Mouse (Mus musculus): ENCODE results near the gene Rapgef3. TPM values are rescaled to one million over a fixed set of nuclear protein-coding genes. Genes with fewer than 3 reads are reported as not detected.

Gene Rapgef3
- total RNA-seq, 2 experiments from 2014 or later: 6.2 to 9.7 TPM

DNA sequence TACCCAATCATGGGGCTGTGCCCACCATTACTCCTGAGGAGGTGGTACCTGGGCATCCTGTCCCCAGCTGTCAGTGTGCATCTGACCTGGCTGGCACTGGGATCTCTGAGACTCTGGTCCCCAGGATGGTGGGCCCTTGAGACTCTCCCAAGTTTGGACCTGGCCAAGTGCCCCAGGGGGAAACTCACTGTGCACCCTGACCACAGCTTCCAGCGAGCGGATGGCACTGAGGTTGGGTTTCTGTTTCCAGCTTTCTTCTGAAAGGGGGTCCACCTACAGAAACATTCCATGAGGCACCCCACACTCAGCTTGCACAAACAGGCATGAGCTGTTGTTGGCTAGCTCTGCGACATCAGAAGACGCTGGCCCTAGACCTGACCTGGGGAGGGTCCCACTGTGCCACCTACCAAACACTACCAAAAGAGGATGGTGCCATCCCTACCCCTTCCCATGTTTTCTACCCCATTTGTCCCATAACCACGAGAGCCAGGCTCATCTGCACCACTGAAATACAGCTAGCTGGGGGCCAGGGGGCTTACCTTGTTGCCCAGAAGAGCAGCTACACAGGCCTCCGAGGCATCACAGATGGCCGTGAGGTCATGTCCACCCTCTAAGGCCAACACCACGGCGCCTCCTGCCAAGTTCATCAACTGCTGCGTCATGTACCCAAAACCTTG is 27.9 kb upstream of the Rapgef3 start:
- no peak for DNase-seq
- intact Hi-C loops (cut with DNase I; ENCODE audit: low total_unique reads): no loop called here

DNA sequence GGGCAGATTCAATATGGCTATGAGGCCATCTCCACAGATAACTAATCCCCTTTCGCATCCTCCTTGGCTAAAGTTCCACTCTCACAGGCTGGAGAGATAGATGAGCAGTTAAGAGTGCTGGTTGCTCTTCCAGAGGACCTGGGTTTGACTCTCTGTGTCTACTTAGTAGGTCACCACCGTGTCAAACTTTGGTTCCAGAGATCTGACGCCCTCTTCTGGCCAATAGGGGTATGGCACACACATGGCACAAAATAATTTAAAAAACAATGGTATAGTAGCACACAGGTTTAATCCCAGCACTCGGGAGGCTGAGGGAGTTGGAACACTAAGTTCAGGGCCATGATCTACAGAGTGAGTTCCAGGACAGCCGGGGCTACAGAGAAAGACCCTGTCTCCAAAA is 26.5 kb upstream of the Rapgef3 start:
- intact Hi-C loops (cut with DNase I; ENCODE audit: low total_unique reads): no loop called here
- DNase-seq: no peak

DNA sequence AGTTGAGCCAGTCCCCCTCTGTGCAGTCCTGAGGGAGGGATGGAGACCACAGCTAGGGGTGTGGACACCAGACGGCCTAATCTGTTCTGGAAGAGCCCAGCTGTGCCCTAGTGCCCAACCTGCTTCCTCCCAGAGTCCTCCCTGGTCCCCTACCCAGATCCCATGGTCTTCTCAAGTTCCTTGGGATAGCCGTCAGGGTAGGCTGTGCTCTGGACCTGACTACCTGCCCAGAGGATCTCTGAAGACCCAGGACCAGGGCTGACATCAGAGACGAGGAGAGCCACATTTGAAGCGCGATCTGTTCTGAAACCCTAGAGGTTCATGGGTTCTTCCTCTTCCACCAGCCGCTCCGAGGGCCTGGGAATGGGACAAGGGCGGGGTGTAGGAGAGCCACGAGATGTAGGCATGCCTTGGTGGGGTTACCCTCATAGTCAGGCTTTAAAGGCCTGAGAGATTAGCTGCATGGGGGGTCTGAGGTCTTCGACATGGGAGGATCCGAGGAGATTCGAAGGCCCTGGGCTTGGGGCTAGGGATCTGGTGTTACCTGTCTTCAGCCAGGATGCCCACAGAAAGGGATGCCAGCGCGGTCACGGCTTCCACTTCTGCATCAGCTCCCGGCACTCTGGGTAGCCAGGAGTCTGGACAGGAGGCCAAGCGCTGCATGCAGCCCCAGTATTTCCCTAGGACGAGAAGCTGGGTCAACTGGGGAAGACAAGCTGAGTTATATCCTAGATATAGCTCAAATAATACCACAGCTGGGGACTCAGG is 25.8 kb upstream of the Rapgef3 start:
- intact Hi-C loops (cut with DNase I; ENCODE audit: low total_unique reads): no loop called here
- no peak for DNase-seq

DNA sequence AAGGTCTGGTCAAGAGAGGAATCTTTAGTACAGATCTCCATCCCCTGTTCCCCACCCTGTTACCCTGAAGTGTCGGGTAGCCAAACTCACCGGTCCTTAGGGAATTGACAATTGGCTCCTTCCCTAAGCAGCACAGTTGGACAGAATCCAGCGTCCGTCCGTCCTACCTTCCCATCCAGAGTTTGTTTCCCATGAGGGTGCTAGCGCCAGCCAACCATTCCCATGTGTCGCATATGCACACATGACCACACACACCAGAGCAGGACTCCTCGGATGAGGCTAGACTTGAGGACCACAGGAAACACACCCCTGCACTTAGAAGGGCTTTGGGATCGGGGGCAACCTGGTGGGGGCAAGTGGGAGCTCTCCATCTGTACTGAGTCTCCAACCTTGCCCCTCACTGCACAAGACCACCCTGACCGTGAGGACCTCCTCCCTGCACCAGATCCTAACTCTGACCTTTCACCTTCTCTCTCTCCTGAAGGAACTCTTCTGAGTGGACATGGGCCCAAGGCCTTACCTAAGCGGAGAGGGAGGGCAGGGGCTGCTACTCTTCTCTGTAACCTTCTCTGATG is 23.4 kb upstream of the Rapgef3 start:
- intact Hi-C loops (cut with DNase I; ENCODE audit: low total_unique reads): no loop called here
- no peak for DNase-seq

DNA sequence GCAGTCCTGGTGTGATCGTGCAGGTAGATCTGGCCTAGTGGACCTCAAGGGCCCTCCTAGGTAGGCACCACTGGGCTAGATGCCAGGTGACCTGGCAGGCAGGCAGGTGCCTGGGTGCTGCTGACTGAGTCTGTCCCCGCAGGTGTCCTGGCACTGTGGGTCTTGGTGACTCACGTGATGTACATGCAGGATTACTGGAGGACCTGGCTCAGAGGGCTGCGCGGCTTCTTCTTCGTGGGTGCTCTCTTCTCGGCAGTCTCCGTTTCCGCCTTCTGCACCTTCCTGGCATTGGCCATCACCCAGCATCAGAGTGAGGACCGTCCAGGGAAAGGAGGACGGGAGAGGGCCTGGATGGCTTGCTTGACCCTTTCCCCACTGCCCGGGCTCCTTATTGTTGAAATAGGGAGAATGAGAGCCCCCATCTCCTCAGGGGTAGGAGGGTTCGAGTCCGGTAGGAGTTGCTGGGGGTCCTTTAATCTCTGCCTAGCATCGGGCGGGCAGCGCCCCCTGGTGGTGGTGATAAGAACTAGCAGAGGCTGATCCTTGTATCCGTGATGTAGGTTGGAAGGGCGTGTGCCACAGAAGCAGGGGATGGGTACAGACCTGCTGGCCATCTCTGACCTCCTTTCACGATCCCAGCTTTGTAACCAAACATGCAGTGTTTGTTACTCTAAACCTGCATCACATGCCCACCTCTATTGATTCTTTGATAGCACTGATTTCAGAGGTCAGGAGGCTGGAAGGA is 22.2 kb upstream of the Rapgef3 start:
- intact Hi-C loops (cut with DNase I; ENCODE audit: low total_unique reads): no loop called here
- peak; percentile 62 for DNase-seq

DNA sequence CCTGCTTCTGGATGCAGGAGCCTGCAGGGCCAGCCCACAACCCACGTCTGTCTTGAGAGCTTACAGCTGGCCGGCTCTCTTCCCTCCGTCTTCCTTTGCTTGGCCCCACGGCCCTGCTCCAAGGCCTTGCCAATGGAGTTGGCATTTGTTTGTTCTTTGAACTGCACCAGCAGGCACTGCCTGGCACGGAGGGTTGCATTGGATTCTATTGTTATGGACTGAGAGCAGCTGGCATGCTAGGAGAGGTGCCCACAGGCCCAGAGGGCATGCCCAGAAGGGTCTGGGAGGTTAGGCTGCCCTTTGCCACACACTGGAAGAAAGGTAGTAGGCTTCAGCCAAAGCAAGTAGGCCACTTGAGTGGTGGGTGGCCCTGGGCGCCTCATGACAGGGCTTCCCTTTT is 21.0 kb upstream of the Rapgef3 start:
- no peak for DNase-seq

DNA sequence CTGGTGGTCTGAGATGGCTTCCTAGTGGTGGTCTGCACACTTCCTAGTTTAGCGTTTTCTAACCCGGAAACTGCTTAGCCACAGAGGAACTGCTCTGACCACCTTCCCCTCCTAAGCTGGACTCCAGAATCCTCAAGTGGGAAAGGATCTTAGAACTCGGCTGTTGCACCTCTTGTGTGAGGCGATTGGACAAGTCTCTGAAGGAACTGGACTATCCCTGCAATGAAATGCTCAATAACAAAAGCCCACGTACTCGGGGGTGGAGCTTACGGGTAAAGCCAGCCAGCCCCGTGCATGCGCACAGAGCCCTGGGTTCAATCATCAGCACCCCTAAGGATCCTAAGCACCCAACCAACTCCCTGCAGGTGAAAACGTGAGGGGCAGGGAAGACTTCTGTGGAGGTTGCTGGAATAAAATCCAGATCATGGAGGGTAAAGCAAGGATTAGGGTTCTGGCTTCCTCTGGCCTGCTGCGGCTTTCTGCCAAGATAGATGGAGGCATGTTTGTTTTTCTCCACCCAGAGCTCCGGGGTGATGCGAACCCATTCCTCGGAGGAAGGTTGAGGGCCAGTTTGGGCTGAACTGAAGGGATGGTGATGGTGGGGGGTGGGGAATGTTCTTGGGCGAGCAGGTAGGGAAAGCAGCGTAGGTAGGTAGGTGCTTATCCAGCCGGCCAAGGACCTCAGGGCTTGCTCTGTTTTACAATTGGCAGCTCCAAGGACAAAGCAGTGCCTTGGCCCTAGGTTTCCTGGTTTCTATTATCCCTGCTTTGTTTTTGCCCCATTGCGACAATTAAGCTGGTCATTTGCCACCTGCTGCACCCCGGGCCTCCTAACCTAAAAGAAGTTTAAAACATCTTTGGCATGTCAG is 20.3 kb upstream of the Rapgef3 start:
- DNase-seq: no peak
- intact Hi-C loops (cut with DNase I; ENCODE audit: low total_unique reads): no loop called here

More for the DNA sequence above, 21.0 kb upstream of the Rapgef3 start:
- intact Hi-C loops (cut with DNase I; ENCODE audit: low total_unique reads): no loop called here

DNA sequence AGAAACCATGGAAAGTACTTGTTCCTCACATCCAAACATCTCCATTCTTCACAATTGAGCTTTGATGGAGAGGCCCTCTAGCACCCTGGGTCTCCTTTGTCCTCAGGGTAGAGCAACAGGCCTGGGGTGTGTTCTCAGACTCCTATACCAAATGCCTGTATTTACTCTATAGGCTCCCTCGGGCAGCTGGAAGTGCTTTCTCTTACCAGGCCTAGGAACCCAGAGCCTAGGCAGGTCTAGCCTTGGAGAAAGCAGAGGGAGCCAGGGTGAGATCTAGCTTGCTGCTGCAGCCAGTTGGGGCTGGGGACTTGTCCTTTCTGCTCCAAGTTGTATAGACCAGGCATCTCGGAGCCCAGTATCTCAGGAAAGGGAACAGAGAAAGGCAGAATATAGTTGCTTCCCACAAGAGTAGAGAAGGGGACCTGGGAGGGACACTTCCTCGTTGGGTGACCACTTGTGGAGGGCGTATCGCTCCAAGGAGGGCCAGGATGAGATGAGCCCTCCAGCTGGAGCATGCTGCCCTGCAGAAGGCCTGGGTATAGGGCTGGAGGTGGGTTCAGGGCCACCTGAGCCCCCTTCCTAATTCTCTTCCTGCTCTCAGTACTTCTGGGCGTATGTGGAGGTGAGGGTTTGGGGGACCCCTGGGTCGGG is 19.5 kb upstream of the Rapgef3 start:
- intact Hi-C loops (cut with DNase I; ENCODE audit: low total_unique reads): no loop called here
- no peak for DNase-seq

DNA sequence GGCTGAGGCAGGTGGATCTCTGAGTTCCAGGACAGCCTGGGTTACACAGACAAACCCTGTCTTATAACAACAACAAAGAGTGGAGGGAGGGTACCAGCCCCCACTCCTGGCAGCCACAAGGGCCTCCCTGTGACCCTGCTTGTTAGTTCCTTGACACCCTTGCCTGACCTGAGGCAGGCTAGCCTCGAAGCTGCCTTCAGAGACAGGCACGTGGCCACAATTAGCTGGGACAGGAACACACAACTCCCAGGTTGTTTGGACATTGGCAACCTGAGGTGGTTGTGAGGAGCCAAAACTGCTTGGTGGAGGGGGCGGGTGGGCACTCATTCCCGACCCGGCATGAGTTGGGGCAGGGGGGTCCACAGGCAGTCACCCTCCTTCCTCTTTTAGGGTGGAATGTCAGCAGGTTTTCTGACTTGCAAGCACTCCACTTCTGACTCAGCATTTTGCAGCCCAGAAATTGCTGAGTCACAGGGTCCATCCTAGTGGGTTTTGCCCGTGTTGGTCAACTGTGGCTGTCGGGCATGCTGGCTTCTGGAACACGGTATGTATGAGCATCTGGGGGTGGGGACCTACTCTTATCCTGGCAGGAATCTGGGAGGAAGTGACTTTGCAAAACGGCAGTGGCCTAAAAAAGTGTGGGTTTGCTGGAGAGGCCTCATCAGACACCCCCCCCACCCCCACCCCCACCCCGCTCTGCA is 18.8 kb upstream of the Rapgef3 start:
- DNase-seq: no peak

DNA sequence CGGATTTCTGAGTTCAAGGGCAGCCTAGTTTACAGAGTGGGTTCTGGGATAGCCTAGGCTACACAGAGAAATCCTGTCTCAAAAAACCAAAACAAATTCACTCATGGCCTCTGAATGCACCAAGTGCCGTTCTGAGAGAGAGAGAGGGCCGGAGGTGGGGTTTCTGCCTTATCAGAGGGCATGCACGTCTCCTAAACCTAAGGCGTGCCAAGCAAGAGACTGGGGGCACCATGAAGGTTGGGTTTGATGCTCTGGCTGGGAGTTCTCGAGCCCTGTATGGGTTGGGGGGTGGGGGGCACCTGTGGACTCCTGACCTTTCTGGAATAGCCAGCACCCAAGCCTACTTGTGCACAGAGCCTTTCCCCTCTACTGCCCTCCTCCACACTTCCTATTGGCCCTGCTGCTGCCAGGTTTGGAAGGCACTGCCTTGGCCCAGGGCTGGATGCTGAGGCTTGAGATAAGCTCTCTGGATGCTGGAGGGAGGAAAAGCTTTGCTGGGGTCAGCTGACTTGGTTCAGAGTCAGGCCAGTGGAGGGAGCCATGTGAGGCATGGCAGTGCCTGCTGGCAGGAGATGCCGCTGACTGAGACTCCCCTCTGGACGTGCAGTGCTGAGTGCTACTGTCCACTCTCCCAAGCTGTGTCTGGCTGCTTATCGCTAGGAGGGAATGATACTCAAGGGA is 18.1 kb upstream of the Rapgef3 start:
- no peak for DNase-seq
- intact Hi-C loops (cut with DNase I; ENCODE audit: low total_unique reads): no loop called here

More for the DNA sequence above, 18.8 kb upstream of the Rapgef3 start:
- intact Hi-C loops (cut with DNase I; ENCODE audit: low total_unique reads): no loop called here

DNA sequence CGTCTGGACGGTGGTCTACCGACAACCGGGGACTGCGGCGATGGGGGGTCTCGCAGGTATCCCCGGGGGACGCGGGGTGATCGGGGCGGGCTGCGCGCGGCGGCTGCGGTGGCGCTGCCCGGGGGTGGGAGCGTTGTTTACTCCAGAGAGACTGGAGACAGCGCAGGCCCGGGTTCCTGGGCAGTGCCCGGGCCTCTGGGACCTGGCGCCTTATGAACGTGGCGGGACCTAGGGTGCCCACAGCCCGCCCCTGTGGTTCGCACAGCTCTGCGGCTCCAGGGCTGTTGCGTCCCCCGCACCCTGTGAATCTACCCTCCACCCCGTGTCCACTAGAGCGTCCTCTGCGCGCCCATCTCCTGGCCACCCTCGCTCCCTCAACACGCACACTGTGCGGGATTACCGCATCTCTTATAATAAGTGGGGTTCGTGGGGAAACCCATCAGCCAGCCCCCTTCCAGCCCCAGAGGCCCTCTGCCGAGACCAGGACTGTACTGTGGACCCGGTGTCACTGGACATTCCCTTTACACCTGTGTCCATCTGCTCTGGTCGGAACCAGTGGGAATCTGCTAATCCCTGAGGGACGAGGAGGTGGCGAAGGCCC is 16.9 kb upstream of the Rapgef3 start:
- no peak for DNase-seq
- intact Hi-C loops (cut with DNase I; ENCODE audit: low total_unique reads): no loop called here

DNA sequence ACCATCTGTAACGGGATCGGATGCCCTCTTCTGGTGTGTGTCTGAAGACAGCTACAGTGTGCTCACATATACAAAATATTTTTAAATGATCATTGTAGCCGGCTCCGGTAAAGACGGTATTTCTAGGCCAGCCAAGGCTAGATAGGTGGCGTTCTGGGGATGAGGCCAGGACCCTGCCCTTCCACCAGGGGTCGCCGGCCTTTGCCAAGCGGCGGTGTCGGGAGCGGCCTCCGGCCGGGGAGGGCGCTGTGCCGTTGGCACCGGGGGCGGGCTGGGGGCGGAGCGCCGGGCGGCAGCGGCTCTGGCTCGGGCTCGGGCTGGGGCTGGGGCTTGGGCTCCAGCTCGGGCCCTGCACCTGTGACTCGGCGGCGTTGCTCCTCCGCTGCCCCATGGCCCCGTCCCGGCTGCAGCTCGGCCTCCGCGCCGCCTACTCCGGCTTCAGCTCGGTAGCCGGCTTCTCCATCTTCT is 16.4 kb upstream of the Rapgef3 start:
- intact Hi-C loops (cut with DNase I; ENCODE audit: low total_unique reads): no loop called here
- DNase-seq: peak; percentile 93

DNA sequence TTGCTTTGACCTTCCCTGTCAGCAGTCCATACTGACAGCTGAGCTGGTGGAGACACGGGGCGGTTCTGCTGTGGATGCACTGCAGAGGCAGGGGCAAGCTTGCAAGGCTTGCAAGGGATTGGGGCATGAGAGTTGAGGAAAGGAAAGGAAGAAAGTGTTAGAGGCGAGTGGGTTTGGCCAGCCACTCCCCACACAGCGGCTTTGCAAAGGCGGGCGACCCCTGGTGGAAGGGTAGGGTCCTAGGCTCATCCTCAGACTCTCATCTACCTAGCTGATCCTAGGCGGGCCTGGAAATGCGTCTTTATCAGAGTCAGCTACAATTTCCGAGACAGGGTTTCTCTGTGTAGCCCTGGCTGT is 15.0 kb upstream of the Rapgef3 start:
- DNase-seq: peak; percentile 83
- intact Hi-C loops (cut with DNase I; ENCODE audit: low total_unique reads): no loop called here

DNA sequence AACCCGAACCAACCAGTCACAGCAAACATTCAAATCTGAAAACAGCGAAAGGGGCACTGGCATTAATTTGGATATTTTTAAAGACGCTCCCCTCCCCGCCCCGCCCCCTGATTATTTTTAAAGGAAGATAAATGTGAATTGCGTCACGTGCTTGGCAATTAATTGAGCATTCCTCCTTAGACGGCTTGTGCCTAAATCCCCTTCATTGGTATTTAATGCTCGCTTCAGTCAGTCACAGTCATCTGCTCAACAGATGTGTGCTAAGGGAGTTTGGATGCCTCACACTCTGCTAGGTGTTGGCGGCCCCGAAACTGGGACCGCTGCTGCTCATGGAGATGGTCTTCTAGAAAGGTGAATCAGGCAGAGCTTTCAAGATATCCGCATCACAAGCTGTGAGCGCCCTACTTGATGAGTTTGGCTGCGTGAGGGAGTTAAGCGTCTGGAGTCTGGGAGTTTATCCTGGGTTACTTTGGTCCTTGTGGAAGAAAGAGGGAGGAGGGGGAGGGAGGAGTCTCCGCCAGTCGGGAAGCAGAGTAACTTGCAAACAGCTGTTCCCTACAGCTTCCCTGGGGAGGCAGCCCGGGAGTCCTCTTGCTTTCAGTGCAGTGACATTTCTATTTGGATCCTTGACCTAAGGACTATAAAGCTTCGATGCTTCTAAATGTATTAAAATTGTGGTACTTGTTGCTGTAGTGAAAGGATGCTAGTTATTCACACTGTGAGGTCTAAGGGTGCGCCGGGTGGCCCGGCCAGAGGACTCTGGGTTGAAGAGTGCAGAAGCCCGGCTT is 14.4 kb upstream of the Rapgef3 start:
- DNase-seq: peak; percentile 65
- intact Hi-C loops (cut with DNase I; ENCODE audit: low total_unique reads): no loop called here

DNA sequence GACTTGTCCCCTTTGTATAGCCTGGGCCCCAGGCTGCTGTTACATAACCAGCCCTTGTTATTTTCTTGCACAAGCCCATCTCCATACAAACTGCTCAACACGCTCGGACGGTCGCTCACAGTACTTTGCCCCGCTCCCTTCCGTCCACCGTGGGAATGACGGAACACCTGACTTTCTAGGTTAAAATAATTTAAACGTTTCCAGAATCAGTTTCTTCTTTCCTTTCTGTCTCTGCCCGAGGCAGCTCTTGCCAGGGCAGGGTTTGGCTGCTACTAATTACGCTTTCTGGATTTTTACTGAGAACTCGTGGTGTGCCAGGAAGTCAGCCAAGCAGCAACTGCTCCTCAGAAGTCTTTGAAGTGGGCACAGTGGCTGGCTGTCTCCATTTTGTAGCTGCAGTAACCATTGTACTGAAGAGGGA is 12.8 kb upstream of the Rapgef3 start:
- no peak for DNase-seq
- intact Hi-C loops (cut with DNase I; ENCODE audit: low total_unique reads): no loop called here

DNA sequence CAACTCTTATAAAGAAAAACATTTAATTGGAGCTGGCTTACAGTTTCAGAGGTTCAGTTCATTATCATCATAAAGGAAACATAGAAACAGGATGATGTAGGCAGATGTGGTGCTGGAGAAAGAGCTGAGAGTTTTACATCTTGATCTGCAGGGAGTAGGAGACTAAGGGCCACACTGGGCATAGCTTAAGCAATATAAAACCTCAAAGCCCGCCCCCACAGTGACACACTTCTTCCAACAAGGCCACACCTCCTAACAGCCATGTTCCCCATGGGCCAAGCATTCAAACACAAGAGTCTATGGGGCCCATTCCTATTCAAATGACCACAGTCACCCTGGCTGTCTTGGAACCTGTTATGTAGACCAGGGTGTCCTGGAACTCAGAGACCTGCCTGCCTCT is 11.8 kb upstream of the Rapgef3 start:
- intact Hi-C loops (cut with DNase I; ENCODE audit: low total_unique reads): no loop called here
- DNase-seq: no peak
